Mouse (Mus musculus): ENCODE results near the gene Osbpl7. TPM values are rescaled to one million over a fixed set of nuclear protein-coding genes. Genes with fewer than 3 reads are reported as not detected.

Osbpl7 gene
- polyA plus RNA-seq, 1 experiment from 2014 or later: 12.8 TPM

DNA sequence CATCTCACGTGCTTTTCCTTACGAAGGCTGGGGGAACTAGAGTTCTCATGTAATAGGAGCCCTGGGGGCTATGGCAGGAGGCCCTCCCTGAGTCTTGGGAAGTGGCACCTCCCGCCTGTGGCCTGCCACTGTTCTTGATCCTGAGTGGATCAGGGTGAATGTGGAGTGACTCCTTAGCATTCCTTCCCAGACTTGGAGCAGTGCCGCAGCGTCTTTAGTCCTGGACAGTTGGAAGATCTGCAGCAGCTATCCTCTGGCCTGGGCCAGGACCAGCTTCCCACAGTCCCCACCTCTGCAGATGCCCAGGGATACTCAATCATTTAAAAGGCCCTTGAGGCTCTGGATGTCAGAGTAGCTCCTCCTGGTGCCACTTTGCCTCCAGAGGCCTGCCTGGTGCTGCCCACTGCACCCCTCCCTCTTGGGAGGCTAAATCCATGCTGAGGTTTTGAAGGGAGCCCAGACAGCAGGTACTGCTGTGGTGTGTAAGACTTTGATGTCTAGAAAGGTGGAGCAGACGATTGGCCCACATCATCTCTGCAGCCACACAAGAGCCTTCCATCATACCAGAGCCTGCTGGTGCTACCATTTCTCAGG, 839 bp upstream of the Osbpl7 start:
- Histone ChIP-seq H3K36me3 (ENCODE audit: control insufficient read depth, insufficient read depth, low read length) (peaks cover 6% of the 10 kb centered on the region; the same call in 1 of the 2 replicates), H3K9ac (ENCODE audit: low read depth, low read length) (no peak overlapping the region), H3K4me1 (ENCODE audit: control insufficient read depth, insufficient read depth, low read length) (peaks cover 20% of the 10 kb centered on the region), H3K27me3 (ENCODE audit: control insufficient read depth, insufficient read depth, low read depth, low read length) (no peaks in the 10 kb centered on the region), H3K4me3 (ENCODE audit: low read depth, low read length) (no peak overlapping the region), H3K27ac (ENCODE audit: low read length) (no peak overlapping the region), H3K9me3 (replicated peaks; ENCODE audit: control insufficient read depth, low read length, poor library complexity, severe bottlenecking) (no peaks in the 10 kb centered on the region), H3K4me2 (ENCODE audit: low read length) (no peak overlapping the region)
- ATAC-seq: no peak
- 89% methylated on average over 6 of the region's 6 CpGs for WGBS

DNA sequence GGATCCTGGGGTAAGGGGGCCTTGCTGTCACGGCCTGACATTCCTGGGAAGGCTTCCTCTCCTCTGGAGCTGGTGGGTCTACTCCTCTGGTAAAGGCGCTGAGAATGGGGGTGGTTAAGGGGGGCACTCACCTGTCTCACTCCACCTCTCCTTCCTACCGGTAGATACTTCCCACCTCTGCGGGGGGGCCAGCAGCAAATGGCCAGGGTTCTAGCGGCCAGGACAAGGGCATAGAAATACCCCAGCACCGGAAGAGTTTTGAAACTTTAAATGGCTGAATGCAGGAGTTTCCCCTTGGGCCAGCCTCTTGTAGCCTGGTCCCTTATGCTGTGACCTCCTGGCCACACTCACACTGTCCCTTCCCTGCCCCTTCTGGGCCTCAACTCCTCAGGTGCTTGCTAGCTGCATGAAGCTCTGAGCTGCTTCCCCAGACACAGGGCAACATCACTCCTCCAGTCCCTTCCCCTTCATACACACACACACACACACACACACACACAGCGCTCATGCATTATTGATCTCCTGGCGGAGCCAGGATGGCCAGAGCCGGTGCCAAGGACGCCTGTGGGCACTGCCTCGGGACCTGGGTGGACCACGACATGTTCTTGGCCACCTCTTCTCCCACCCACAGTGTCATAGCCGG, 637 bp downstream of the Osbpl7 start:
- H3K4me2 ChIP-seq (ENCODE audit: low read length): peak overlapping the region; percentile 85
- WGBS: 21% methylated on average over 13 of the region's 13 CpGs

DNA sequence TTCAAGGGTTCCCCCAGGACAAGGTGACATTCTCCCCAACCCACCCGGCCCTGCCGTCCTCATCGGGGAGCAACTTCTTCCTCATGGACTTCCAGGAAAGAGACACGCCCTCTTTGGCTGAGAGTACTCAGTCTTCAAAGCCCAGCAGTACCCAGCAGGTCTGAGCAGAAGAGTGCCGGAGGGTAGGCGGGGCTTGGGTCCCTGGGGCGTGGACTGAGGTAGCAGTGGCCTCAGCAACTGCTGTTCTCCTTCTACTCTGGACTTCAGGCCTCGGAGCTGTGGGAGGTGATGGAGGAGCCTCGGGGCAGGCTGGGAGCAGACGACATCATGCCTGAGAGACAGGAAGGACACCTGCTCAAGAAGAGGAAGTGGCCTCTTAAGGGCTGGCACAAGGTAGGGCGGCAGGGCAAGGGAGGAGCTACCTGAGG, 1.8 kb downstream of the Osbpl7 start:
- no peak overlapping the region for H3K4me3 ChIP-seq (ENCODE audit: low read depth, low read length)
- H3K4me2 ChIP-seq (ENCODE audit: low read length): no peak overlapping the region; the same call in 1 of the 2 replicates
- ATAC-seq: no peak
- peaks cover 13% of the 10 kb centered on the region for H3K36me3 ChIP-seq (ENCODE audit: control insufficient read depth, insufficient read depth, low read length)
- H3K9me3 ChIP-seq (replicated peaks; ENCODE audit: control insufficient read depth, low read length, poor library complexity, severe bottlenecking): no peaks in the 10 kb centered on the region
- peaks cover 20% of the 10 kb centered on the region for H3K4me1 ChIP-seq (ENCODE audit: control insufficient read depth, insufficient read depth, low read length)
- no peak overlapping the region for H3K27ac ChIP-seq (ENCODE audit: low read length)
- H3K27me3 ChIP-seq (ENCODE audit: control insufficient read depth, insufficient read depth, low read depth, low read length): no peaks in the 10 kb centered on the region
- 28% methylated on average over 11 of the region's 11 CpGs for WGBS
- no peak overlapping the region for H3K9ac ChIP-seq (ENCODE audit: low read depth, low read length)

More for the DNA sequence above, 637 bp downstream of the Osbpl7 start:
- no peaks in the 10 kb centered on the region for H3K27me3 ChIP-seq (ENCODE audit: control insufficient read depth, insufficient read depth, low read depth, low read length)
- peaks cover 13% of the 10 kb centered on the region for H3K36me3 ChIP-seq (ENCODE audit: control insufficient read depth, insufficient read depth, low read length)
- peaks cover 20% of the 10 kb centered on the region for H3K4me1 ChIP-seq (ENCODE audit: control insufficient read depth, insufficient read depth, low read length)
- H3K27ac ChIP-seq (ENCODE audit: low read length): peak overlapping the region; percentile 72
- peak overlapping the region; percentile 74 for H3K4me3 ChIP-seq (ENCODE audit: low read depth, low read length)
- ATAC-seq: peak; percentile 23; the same call in 1 of the 2 replicates
- no peaks in the 10 kb centered on the region for H3K9me3 ChIP-seq (replicated peaks; ENCODE audit: control insufficient read depth, low read length, poor library complexity, severe bottlenecking)
- H3K9ac ChIP-seq (ENCODE audit: low read depth, low read length): peak overlapping the region; percentile 84

DNA sequence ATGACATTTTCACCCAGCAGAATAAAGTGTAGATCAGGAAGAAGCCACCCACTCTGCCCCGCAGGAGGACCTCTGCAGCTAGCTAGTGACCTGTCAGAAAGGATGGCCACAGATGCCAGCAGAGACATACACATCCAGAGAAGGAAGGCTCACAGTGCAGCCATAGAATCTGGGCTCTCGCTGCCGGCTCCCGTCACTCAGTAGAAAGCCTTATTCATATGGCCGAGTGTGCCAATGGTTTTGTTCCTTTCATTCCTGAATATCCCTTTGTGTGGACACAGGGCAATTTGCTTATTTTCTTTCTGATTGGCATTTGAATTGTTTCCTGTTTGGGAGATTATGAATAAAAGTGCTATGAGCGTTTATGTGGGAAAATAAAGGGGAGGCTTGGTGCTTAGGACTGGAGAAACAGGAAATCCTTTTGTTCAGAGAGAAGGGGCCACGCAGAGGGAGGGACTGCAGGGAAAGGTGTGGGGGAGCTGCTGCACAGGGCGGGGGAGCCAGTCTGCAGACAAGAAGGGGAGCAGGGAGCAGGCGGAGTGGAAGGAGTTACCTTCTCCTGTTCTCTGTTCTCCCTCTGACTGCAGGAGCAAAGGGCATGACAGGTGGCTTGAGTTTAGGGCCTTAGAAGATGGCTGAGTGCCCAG, 13.0 kb downstream of the Osbpl7 start:
- peaks cover 24% of the 10 kb centered on the region for H3K36me3 ChIP-seq (ENCODE audit: control insufficient read depth, insufficient read depth, low read length)
- 0 out of 2 replicates have a peak overlapping the region, but pooled peaks have one; percentile 26 for H3K27ac ChIP-seq (ENCODE audit: low read length)
- no peaks in the 10 kb centered on the region for H3K4me1 ChIP-seq (ENCODE audit: control insufficient read depth, insufficient read depth, low read length)
- H3K9ac ChIP-seq (ENCODE audit: low read depth, low read length): 0 out of 2 replicates have a peak overlapping the region, but pooled peaks have one; percentile 18
- H3K9me3 ChIP-seq (replicated peaks; ENCODE audit: control insufficient read depth, low read length, poor library complexity, severe bottlenecking): no peaks in the 10 kb centered on the region
- ATAC-seq: no peak
- H3K4me2 ChIP-seq (ENCODE audit: low read length): no peak overlapping the region
- H3K27me3 ChIP-seq (ENCODE audit: control insufficient read depth, insufficient read depth, low read depth, low read length): no peaks in the 10 kb centered on the region
- no peak overlapping the region for H3K4me3 ChIP-seq (ENCODE audit: low read depth, low read length)
- 16% methylated on average over 9 of the region's 9 CpGs for WGBS

DNA sequence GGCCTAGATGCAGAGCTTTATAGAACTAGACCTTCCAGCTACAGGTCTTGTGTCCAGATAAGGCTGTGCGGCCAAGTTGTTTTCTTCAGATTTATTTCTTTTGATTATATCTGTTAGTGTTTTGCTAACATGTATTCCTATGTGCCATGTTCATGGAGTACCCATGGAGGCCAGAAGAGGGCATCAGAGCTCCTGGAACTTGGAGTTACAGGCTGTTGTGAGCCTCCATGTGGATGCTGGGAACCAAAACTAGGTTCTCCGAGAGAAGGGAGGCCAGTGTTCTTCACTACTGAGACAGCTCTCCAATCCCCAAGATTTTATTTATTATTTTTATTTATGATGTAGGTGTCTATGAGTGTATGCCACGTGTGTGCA, 13.5 kb downstream of the Osbpl7 start:
- H3K4me3 ChIP-seq (ENCODE audit: low read depth, low read length): no peak overlapping the region
- ATAC-seq: no peak

DNA sequence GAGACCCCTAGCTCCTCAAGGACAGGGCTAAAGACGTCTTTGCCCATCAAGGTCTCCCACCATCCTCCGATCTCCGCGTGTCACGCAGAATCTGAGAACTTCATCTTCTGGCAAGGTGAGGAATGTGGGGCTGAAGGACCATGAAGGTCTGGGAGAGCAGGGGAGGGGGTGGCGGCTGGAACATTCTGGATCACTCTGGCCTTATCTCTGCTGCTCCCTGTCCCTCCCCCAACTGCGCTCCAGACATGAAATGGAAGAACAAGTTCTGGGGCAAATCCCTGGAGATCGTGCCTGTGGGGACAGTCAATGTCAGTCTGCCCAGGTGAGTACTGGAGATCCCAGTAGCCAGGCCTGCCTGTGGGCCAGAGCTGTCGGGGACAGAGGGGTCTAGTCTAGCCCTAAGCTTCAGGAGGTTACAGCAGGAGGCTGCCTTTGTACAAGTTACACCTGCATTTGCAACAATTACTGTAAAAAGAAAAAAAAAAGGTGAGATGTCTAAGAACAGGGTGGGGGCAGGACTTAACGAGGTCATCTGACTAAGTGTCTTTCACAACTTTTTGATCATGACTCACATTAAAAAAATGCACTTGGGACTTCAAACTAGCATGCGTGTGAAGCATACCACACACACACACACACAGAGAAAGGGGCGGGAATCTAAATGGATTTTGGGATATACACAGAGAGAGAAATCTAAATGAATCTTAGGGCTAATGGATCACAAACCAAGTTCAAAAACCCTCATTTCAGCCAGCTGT, 15.3 kb downstream of the Osbpl7 start:
- H3K4me1 ChIP-seq (ENCODE audit: control insufficient read depth, insufficient read depth, low read length): no peaks in the 10 kb centered on the region
- no peak overlapping the region for H3K27ac ChIP-seq (ENCODE audit: low read length)
- no peak overlapping the region for H3K9ac ChIP-seq (ENCODE audit: low read depth, low read length)
- peaks cover 19% of the 10 kb centered on the region for H3K36me3 ChIP-seq (ENCODE audit: control insufficient read depth, insufficient read depth, low read length)
- 91% methylated on average over 12 of the region's 12 CpGs for WGBS
- no peak for ATAC-seq
- H3K4me3 ChIP-seq (ENCODE audit: low read depth, low read length): no peak overlapping the region
- no peaks in the 10 kb centered on the region for H3K9me3 ChIP-seq (replicated peaks; ENCODE audit: control insufficient read depth, low read length, poor library complexity, severe bottlenecking)
- no peaks in the 10 kb centered on the region for H3K27me3 ChIP-seq (ENCODE audit: control insufficient read depth, insufficient read depth, low read depth, low read length)
- H3K4me2 ChIP-seq (ENCODE audit: low read length): no peak overlapping the region

More for the DNA sequence above, 13.5 kb downstream of the Osbpl7 start:
- Histone ChIP-seq H3K4me2 (ENCODE audit: low read length) (no peak overlapping the region), H3K27ac (ENCODE audit: low read length) (no peak overlapping the region), H3K36me3 (ENCODE audit: control insufficient read depth, insufficient read depth, low read length) (peaks cover 24% of the 10 kb centered on the region), H3K27me3 (ENCODE audit: control insufficient read depth, insufficient read depth, low read depth, low read length) (no peaks in the 10 kb centered on the region), H3K9ac (ENCODE audit: low read depth, low read length) (no peak overlapping the region), H3K4me1 (ENCODE audit: control insufficient read depth, insufficient read depth, low read length) (no peaks in the 10 kb centered on the region), H3K9me3 (replicated peaks; ENCODE audit: control insufficient read depth, low read length, poor library complexity, severe bottlenecking) (no peaks in the 10 kb centered on the region)
- 90% methylated on average over 3 of the region's 3 CpGs for WGBS

DNA sequence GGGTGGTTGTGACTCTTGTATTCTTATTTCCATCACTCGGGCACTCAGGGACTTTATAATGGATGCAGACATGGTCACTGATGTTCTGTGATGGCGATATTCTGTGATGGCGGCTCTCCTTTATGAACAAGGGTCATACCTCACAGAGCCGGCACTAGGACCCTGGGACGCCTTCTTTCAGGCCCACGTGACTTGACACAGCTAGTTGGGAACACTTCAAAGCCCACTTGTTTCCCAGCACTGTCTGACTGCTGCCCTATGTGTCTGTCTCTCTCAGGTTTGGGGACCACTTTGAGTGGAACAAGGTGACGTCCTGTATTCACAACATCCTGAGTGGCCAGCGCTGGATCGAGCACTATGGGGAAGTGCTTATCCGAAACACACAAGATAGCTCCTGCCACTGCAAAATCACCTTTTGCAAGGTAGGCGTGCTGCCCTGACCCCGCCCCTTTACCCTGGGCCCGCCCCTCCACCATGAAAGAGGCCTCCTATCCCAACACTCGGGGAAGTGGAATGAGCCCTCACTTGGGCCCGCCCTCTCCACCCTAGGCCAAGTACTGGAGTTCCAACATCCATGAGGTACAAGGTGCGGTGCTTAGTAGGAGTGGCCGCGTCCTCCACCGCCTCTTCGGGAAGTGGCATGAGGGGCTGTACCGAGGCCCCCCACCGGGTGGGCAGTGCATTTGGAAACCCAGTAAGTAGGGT, 16.4 kb downstream of the Osbpl7 start:
- no peak overlapping the region for H3K27ac ChIP-seq (ENCODE audit: low read length)
- no peaks in the 10 kb centered on the region for H3K9me3 ChIP-seq (replicated peaks; ENCODE audit: control insufficient read depth, low read length, poor library complexity, severe bottlenecking)
- H3K4me1 ChIP-seq (ENCODE audit: control insufficient read depth, insufficient read depth, low read length): no peaks in the 10 kb centered on the region
- no peak overlapping the region for H3K9ac ChIP-seq (ENCODE audit: low read depth, low read length)
- H3K27me3 ChIP-seq (ENCODE audit: control insufficient read depth, insufficient read depth, low read depth, low read length): no peaks in the 10 kb centered on the region
- peaks cover 14% of the 10 kb centered on the region for H3K36me3 ChIP-seq (ENCODE audit: control insufficient read depth, insufficient read depth, low read length)
- 53% methylated on average over 22 of the region's 22 CpGs for WGBS
- H3K4me2 ChIP-seq (ENCODE audit: low read length): no peak overlapping the region
- H3K4me3 ChIP-seq (ENCODE audit: low read depth, low read length): no peak overlapping the region
- ATAC-seq: no peak

DNA sequence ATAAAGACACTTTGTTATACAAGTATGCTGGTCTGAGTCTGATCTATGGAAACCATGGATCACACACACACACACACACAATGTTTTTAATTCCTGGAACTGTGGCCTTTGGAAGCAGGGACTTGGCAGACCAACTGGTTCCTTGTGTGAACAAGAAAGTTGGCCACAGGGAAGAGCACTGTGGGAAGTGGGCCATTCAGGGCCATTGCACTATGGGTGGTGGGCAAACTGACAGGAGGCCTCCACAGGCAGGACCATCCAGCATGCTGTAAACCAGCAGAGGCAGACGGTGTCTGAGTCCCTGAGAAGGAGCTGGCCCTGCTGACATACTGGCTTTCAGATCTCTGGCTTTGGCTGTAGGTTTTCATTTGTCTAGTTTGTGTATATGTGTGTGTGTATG, 18.9 kb downstream of the Osbpl7 start:
- Histone ChIP-seq H3K9me3 (replicated peaks; ENCODE audit: control insufficient read depth, low read length, poor library complexity, severe bottlenecking) (no peaks in the 10 kb centered on the region), H3K9ac (ENCODE audit: low read depth, low read length) (no peak overlapping the region), H3K4me1 (ENCODE audit: control insufficient read depth, insufficient read depth, low read length) (no peaks in the 10 kb centered on the region), H3K4me2 (ENCODE audit: low read length) (no peak overlapping the region), H3K27ac (ENCODE audit: low read length) (no peak overlapping the region), H3K36me3 (ENCODE audit: control insufficient read depth, insufficient read depth, low read length) (peaks cover 14% of the 10 kb centered on the region), H3K4me3 (ENCODE audit: low read depth, low read length) (no peak overlapping the region), H3K27me3 (ENCODE audit: control insufficient read depth, insufficient read depth, low read depth, low read length) (no peaks in the 10 kb centered on the region)
- WGBS: 53% methylated on average over 1 of the region's 1 CpGs
- ATAC-seq: no peak

Data from midbrain, embryonic 16.5 days (tissue).